Mouse (Mus musculus) liver, adult 2 months (tissue): ENCODE measurements around the gene Klhl22.

Experiments used
- CTCF ChIP-seq: fragments of 200-500 bp; IDR thresholded peaks from 2 replicates; pipeline ENCODE4 v1.5.1; 2011; ENCODE audit warnings: low read depth, low read length, control low read depth
- POLR2A ChIP-seq: fragments of 200-500 bp; IDR thresholded peaks from 2 replicates; pipeline ENCODE4 v1.6.1; 2011; ENCODE audit warnings: low read length, control low read depth; ENCODE audit not compliant: insufficient read depth; ENCODE audit errors: extremely low read depth

DNA sequence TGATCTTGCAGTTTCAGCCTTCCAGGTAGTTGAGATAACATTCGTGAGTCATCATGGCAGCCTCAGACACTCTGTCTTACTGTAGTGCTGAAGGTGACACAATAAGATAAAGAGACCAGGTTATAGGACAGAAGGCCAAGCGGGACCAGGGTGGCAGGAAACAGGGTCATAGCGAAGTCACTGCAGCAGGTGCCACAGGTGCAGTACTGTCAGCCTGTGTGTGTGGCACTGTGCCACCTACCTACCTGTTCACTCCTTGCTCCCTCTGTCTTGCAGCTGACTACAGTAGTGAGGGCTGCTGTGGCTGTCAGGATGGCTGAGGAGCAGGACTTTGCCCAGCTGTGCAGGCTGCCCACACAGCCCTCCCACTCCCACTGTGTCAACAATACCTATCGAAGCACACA lies 4.7 kb downstream of the Klhl22 start:
- TF ChIP-seq CTCF = no peak
- no peak for TF ChIP-seq POLR2A
